ENCODE assay signal across 18 mouse cellular contexts in the genomic region with DNA sequence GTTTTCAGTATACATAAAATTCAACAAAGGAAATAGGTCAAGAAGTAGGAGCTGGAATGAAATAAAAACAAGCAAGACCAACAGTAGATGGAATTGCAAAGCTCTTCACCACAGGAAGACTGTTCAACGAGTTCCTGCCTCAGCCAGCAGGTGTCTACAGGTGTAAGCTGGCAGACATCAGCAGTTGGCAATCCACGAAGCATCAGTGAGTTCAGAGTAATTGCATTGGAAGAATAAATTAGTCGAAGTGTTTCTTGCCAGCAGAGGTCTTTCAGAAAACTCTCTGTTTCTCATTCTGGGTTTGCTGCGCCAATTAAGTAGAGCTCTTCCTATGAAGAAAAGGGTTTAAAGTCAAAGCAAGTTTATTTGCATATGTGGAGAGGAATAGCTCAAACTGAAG.
DNase-seq lines count a peak whose midpoint lies in the region; ATAC-seq and TF ChIP-seq lines count a peak whose summit lies in the region.
"Had no signal": no experiment of that assay in that cellular context is flagged by ENCODE, and none has a peak within 500 bp of the region (broad histone marks: within the 10 kb centered on the region; RNA-seq: fewer than 3 reads in every experiment).

No protein-coding gene starts in this region.

- H3K27me3 ChIP-seq in kidney, embryonic 14.5 days (ENCODE audit: control insufficient read depth, insufficient read depth, low read length) = no peaks in the 10 kb centered on the region
- no peaks in the 10 kb centered on the region for H3K27me3 ChIP-seq in midbrain, postnatal 0 days (ENCODE audit: insufficient read depth, low read length)
- H3K27me3 ChIP-seq in midbrain, embryonic 15.5 days (replicated peaks) = no peaks in the 10 kb centered on the region
- no peaks in the 10 kb centered on the region for H3K27me3 ChIP-seq in stomach, postnatal 0 days (ENCODE audit: control insufficient read depth, insufficient read depth, low read length)
- H3K27me3 ChIP-seq: limb, embryonic 12.5 days; liver, embryonic 15.5 days; midbrain, embryonic 12.5 days had no signal

- H3K9me3 ChIP-seq in kidney, embryonic 14.5 days (ENCODE audit: control insufficient read depth, low read length) = no peaks in the 10 kb centered on the region
- H3K9me3 ChIP-seq in midbrain, postnatal 0 days (ENCODE audit: low read length) = no peaks in the 10 kb centered on the region
- H3K9me3 ChIP-seq in midbrain, embryonic 15.5 days = no peaks in the 10 kb centered on the region
- no peaks in the 10 kb centered on the region for H3K9me3 ChIP-seq in stomach, postnatal 0 days (ENCODE audit: control insufficient read depth, low read length)
- H3K9me3 ChIP-seq: limb, embryonic 12.5 days; liver, embryonic 15.5 days; midbrain, embryonic 12.5 days had no signal

- H3K27ac ChIP-seq in kidney, embryonic 14.5 days (ENCODE audit: low read depth, low read length) = no peak overlapping the region
- no peak overlapping the region for H3K27ac ChIP-seq in midbrain, postnatal 0 days (ENCODE audit: low read depth, low read length)
- no peak overlapping the region for H3K27ac ChIP-seq in midbrain, embryonic 15.5 days
- no peak overlapping the region for H3K27ac ChIP-seq in stomach, postnatal 0 days (replicated peaks)
- H3K27ac ChIP-seq: gastrocnemius, adult 2 months; limb, embryonic 12.5 days; liver, embryonic 15.5 days; midbrain, embryonic 12.5 days had no signal

- no peak overlapping the region for H3K4me3 ChIP-seq in kidney, embryonic 14.5 days (ENCODE audit: low read length)
- no peak overlapping the region for H3K4me3 ChIP-seq in midbrain, postnatal 0 days (ENCODE audit: low read depth, low read length)
- H3K4me3 ChIP-seq in midbrain, embryonic 15.5 days = no peak overlapping the region
- H3K4me3 ChIP-seq in stomach, postnatal 0 days (ENCODE audit: low read depth, low read length) = no peak overlapping the region
- H3K4me3 ChIP-seq: gastrocnemius, adult 2 months; limb, embryonic 12.5 days; liver, embryonic 15.5 days; midbrain, embryonic 12.5 days had no signal

- ATAC-seq in kidney, embryonic 14.5 days (ENCODE audit: low FRiP score, low TSS enrichment) = no peak
- ATAC-seq in midbrain, postnatal 0 days (ENCODE audit: low FRiP score) = no peak
- ATAC-seq in midbrain, embryonic 15.5 days (replicated peaks) = no peak
- ATAC-seq in stomach, postnatal 0 days (ENCODE audit: low FRiP score, low TSS enrichment) = no peak
- ATAC-seq: inflammation-experienced regulatory T-cells, adult 6 months had no signal

- TF ChIP-seq CTCF in midbrain, postnatal 0 days (IDR thresholded peaks at IDR 0.05) = peak; percentile 56
- peak; percentile 31 for TF ChIP-seq CTCF in stomach, postnatal 0 days (IDR thresholded peaks at IDR 0.05; ENCODE audit: low read depth)

- TF ChIP-seq EP300 in stomach, postnatal 0 days (optimal IDR thresholded peaks at IDR 0.05) = no peak

- no peaks in the 10 kb centered on the region for H3K4me1 ChIP-seq in kidney, embryonic 14.5 days (ENCODE audit: control insufficient read depth, insufficient read depth, low read length)
- no peaks in the 10 kb centered on the region for H3K4me1 ChIP-seq in midbrain, postnatal 0 days (ENCODE audit: insufficient read depth, low read length)
- H3K4me1 ChIP-seq in midbrain, embryonic 15.5 days = 0 out of 2 replicates have a peak, but pooled peaks cover 3% of the 10 kb centered on the region
- H3K4me1 ChIP-seq in stomach, postnatal 0 days (replicated peaks; ENCODE audit: control insufficient read depth, insufficient read depth) = no peaks in the 10 kb centered on the region
- H3K4me1 ChIP-seq: limb, embryonic 12.5 days; liver, embryonic 15.5 days; midbrain, embryonic 12.5 days had no signal

- no peak overlapping the region for H3K9ac ChIP-seq in kidney, embryonic 14.5 days (ENCODE audit: low read depth, low read length)
- no peak overlapping the region for H3K9ac ChIP-seq in midbrain, postnatal 0 days (replicated peaks; ENCODE audit: low read length, poor library complexity, severe bottlenecking)
- no peak overlapping the region for H3K9ac ChIP-seq in midbrain, embryonic 15.5 days
- no peak overlapping the region for H3K9ac ChIP-seq in stomach, postnatal 0 days (ENCODE audit: low read length)
- H3K9ac ChIP-seq: limb, embryonic 12.5 days; liver, embryonic 15.5 days; midbrain, embryonic 12.5 days had no signal

- no peaks in the 10 kb centered on the region for H3K36me3 ChIP-seq in kidney, embryonic 14.5 days (ENCODE audit: control insufficient read depth, insufficient read depth, low read length)
- H3K36me3 ChIP-seq in midbrain, postnatal 0 days (ENCODE audit: insufficient read depth, low read length) = no peaks in the 10 kb centered on the region
- H3K36me3 ChIP-seq in midbrain, embryonic 15.5 days (replicated peaks) = no peaks in the 10 kb centered on the region
- H3K36me3 ChIP-seq in stomach, postnatal 0 days (ENCODE audit: control insufficient read depth, insufficient read depth, low read length) = no peaks in the 10 kb centered on the region
- H3K36me3 ChIP-seq: limb, embryonic 12.5 days; liver, embryonic 15.5 days; midbrain, embryonic 12.5 days had no signal

- WGBS in kidney, embryonic 14.5 days = 56% methylated on average over 4 of the region's 4 CpGs
- 42% methylated on average over 4 of the region's 4 CpGs for WGBS in midbrain, postnatal 0 days
- WGBS in midbrain, embryonic 15.5 days = 45% methylated on average over 4 of the region's 4 CpGs
- 38% methylated on average over 4 of the region's 4 CpGs for WGBS in stomach, postnatal 0 days

- DNase-seq in cerebellum, postnatal 14 days = peak; percentile 46 to 48
- no peak for DNase-seq in cerebellum, adult 18-20 months
- DNase-seq in kidney, adult 9 months = peak; percentile 4
- peak; percentile 62 for DNase-seq in midbrain, postnatal 0 days (ENCODE audit: low spot score)
- no peak for DNase-seq in stomach, postnatal 0 days (ENCODE audit: low spot score)
- DNase-seq in thymus, postnatal 4 days = no peak
- DNase-seq: adrenal gland, postnatal 25 days; gastrocnemius, adult 2 months; heart, postnatal 10 days; lung, postnatal 36 days; spleen, adult 18-20 months; thymus, postnatal 36 days had no signal

- H3K4me2 ChIP-seq in kidney, embryonic 14.5 days (replicated peaks; ENCODE audit: low read depth, low read length) = no peak overlapping the region
- no peak overlapping the region for H3K4me2 ChIP-seq in midbrain, postnatal 0 days (ENCODE audit: low read depth, low read length, poor library complexity, severe bottlenecking)
- H3K4me2 ChIP-seq in midbrain, embryonic 15.5 days = no peak overlapping the region
- no peak overlapping the region for H3K4me2 ChIP-seq in stomach, postnatal 0 days (replicated peaks; ENCODE audit: low read depth)
- H3K4me2 ChIP-seq: limb, embryonic 12.5 days; liver, embryonic 15.5 days; midbrain, embryonic 12.5 days had no signal

Comparison
In these comparisons a context has a peak if more than half of its experiments do, and no peak if none do; other contexts are left out.
1. DNase-seq: peak in cerebellum, postnatal 14 days (2 of 2), kidney, adult 9 months (single experiment) and midbrain, postnatal 0 days (single experiment); none in cerebellum, adult 18-20 months (0 of 2), stomach, postnatal 0 days (single experiment) and thymus, postnatal 4 days (single experiment).